Mouse (Mus musculus): Measurements from ENCODE around the gene Szrd1.

The Szrd1 gene

GRCm38 (mm10) chr4:141066709-141067515 lies 72.7 kb downstream of the Szrd1 start:
- DNase-seq: peak; percentile 82

DNA sequence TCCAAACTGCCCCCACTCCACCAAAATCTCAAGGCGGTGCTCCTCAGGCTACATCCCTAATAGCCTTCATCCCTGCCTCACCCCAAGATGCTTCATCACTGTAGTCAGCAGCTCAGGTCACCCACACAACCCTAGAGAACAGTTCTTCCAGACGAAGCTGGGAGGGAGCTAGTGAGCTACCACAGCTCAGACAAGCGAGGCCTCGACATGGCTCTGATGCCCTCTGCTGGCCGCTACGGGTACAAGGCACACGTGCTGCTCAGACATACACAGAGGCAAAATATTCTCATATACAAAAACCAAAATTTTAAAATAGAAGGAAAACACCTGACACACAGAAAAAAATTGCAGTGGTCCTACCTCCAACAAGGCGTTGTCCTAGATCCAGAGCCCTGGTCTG lies 74.5 kb downstream of the Szrd1 start:
- peak; percentile 92 for DNase-seq

GRCm38 (mm10) chr4:141064104-141064659 lies 75.4 kb downstream of the Szrd1 start:
- DNase-seq: no peak

All from kidney, postnatal 10 days (tissue).